Mouse (Mus musculus) limb, embryonic 10.5 days (tissue): ENCODE results near the gene Eif4e3. TPM values are rescaled to one million over a fixed set of nuclear protein-coding genes. Genes with fewer than 3 reads are reported as not detected.

Source experiments
- DNase-seq: peaks from one replicate; pipeline ENCODE4 v3.0.0-alpha.2; 2017; ENCODE audit warnings: low spot score
- H3K27ac ChIP-seq: fragments of 300-500 bp; sonication (generic); 2 replicates; pipeline ENCODE4 v1.5.1; 2016; ENCODE audit warnings: mild to moderate bottlenecking
- H3K27me3 ChIP-seq: fragments of 300-500 bp; sonication (generic); 2 replicates; pipeline ENCODE4 v1.6.1; 2016; ENCODE audit warnings: low read depth, mild to moderate bottlenecking; ENCODE audit not compliant: poor library complexity, severe bottlenecking
- H3K36me3 ChIP-seq: fragments of 300-500 bp; sonication (generic); 2 replicates; pipeline ENCODE4 v1.6.1; 2016; ENCODE audit warnings: mild to moderate bottlenecking, moderate library complexity
- H3K4me1 ChIP-seq: fragments of 300-500 bp; sonication (generic); 2 replicates; pipeline ENCODE4 v1.6.1; 2016
- H3K4me3 ChIP-seq: fragments of 300-500 bp; sonication (generic); 2 replicates; pipeline ENCODE4 v1.5.1; 2016; ENCODE audit warnings: mild to moderate bottlenecking, moderate library complexity
- H3K9me3 ChIP-seq: fragments of 300-500 bp; sonication (generic); replicated peaks from 2 replicates; pipeline ENCODE4 v1.6.1; 2016; ENCODE audit warnings: mild to moderate bottlenecking
- WGBS: fragments of 180-500 bp; shearing (Covaris S2); methylation state at CpG from one replicate; pipeline ENCODE4 v1.1.7; 2016; 5-methylcytosine and 5-hydroxymethylcytosine counted together
- polyA plus RNA-seq: library from polyadenylated mRNA; unstranded; fragments of >200 nt; fragmentation: Nextera tagmentation; extraction: Ambion mirVana; gene quantifications from 2 replicates; pipeline ENCODE4 v1.2.1, GENCODE M21; 2016

Eif4e3 gene
- polyA plus RNA-seq, result 11.1 and 14.6 TPM in 2 replicates

DNA sequence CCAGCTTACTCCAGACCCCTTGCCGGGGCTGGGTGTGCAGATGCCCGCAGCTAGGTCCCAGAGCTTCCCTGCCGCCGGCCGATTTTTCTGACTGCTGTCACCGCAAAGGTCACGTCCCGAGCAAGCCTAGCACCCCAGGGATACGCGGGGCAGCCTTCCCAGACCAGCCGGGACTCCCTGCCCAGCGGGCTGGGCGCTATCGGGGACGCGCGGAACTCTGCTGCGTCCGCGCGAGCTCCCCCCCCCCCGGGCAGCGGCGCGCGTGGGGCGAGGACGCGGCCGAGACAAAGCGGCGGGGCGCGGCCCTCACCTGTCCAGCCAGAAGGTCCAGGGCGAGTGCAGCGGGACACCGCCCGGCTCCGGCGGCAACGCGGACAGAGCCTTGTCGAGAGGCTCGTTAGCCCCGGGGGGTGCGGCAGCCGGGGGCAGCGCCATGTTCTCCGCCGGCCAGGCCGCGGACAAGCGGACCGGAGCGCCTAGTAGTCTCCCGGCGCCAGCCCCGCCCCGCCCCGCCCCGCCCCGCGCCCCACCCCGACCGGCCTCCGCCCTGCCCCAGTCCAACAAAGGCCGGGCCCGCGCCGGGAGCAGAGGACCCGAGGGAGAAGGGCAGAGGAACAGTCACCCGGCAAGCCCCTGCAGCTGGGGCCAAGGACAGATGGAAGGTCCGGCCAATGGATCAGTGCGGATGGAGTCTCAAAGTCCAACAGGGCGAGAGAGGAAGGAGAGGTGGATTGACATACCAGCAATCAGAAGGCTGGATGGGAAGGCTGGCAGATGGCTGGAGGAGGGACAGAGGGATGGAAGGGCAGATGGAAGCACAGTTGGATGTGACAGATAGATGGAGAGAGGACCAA, at the start of gene Eif4e3, which contains the start of gene Gm20696:
Eif4e3 (minus strand) TSS at position 454 of the 854 bp plus-strand sequence.
Gm20696 (minus strand) TSS at position 480 of the 854 bp plus-strand sequence.
- peak within 1 kb of the TSS; percentile 94 for H3K27ac ChIP-seq
- H3K27me3 ChIP-seq, result peaks cover 24% of the 10 kb centered on the region; the same call in 1 of the 2 replicates
- peak; percentile 81 for DNase-seq
- H3K36me3 ChIP-seq, result no peaks in the 10 kb centered on the region
- H3K9me3 ChIP-seq, result no peaks in the 10 kb centered on the region
- H3K4me3 ChIP-seq, result peak within 1 kb of the TSS; percentile 84
- WGBS, result under 1% methylated on average over 72 of the region's 75 CpGs
- peaks cover 45% of the 10 kb centered on the region for H3K4me1 ChIP-seq

DNA sequence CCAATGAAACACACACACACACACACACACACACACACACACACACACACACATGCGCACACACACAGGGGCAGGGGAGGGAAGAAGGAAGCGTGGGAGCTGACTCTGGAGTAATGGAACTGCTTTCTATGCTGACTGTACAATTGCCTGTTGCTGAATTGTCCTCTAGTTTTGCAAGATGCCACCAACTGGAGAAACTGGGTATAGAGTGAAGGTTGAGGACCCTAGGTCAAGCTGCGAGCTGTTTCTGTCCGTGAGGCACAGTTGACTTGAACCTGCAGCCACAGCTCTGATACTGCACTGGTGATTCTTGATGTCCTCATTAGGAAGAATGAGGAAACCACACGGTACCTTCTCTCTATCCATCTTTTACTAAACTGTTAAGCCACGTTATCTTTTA, 49.3 kb upstream of the Eif4e3 start:
- Histone ChIP-seq H3K4me1 (no peaks in the 10 kb centered on the region), H3K27me3 (peaks cover 34% of the 10 kb centered on the region), H3K4me3 (no peak overlapping the region), H3K27ac (no peak overlapping the region), H3K9me3 (no peaks in the 10 kb centered on the region), H3K36me3 (no peaks in the 10 kb centered on the region)
- WGBS, result 67% methylated on average over 6 of the region's 6 CpGs
- DNase-seq, result no peak

DNA sequence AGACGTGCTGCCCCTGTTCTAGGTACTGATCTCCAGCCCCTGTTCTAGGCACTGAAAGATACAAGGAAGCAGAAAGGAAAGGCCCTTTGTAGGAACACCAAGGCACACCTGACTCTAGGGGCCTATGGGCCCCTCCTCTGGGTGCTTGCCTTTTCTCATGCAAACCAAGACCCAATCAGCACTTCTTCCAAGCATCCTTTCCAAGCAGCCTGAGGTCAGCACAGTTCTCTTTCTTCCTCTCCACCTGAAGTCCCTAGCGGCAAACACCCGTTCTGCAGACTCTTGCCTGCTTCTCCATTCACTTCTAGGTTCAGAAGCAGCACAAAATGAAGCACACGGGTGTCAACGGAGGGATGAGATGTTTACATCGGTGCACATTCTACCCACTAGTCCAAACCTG, 48.6 kb upstream of the Eif4e3 start:
- H3K4me3 ChIP-seq, result no peak overlapping the region
- peaks cover 33% of the 10 kb centered on the region for H3K27me3 ChIP-seq
- H3K4me1 ChIP-seq, result no peaks in the 10 kb centered on the region
- H3K9me3 ChIP-seq, result no peaks in the 10 kb centered on the region
- no peak for DNase-seq
- H3K27ac ChIP-seq, result no peak overlapping the region
- WGBS, result 60% methylated on average over 6 of the region's 6 CpGs
- H3K36me3 ChIP-seq, result no peaks in the 10 kb centered on the region

DNA sequence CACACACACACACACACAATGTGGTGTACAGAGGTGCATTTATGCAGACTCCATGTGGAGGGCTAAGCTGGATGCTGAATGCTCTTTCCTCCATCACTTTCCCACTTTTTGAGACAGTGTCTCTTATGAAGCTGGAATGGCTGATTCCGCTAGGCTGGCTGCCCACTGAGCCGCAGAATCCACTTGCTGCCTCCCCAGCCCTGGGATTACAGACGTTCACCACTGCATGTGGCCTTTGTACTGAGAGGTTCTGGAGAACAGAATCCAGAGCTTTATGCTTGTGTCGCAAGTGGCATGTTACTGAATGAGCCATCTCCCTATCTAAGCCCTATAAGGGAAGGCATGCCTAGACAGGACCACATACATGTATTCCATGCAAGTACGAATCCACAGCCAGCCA, 46.7 kb upstream of the Eif4e3 start:
- Histone ChIP-seq H3K27ac (no peak overlapping the region), H3K9me3 (no peaks in the 10 kb centered on the region), H3K4me3 (no peak overlapping the region), H3K27me3 (peaks cover 38% of the 10 kb centered on the region), H3K4me1 (no peaks in the 10 kb centered on the region), H3K36me3 (no peaks in the 10 kb centered on the region)
- WGBS, result 90% methylated on average over 5 of the region's 5 CpGs
- no peak for DNase-seq

DNA sequence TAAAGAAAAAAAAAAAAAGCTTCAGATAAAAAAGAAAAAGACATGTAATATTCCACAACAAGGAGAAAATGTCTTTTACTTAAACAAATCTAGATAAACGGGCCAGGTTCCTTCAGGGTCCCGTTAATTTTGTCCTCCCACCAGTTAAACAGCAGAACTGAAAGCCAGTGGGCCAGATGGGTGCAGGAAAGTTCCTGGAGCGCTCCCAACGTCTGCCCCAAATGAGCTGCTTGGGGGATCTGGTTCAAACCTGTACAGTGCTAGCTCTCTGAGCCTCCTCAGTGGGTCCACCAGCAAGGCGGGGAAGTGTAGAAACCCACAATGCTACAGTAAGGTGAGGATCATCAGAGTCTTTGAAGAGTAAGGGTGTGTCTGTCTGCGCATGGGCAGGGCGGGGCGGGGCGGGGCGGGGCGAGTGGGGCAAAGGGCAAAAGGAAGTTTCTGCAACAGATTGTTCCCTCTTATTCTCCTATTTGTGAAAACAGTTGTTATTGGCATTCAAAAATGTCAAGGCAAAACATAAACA, 45.1 kb upstream of the Eif4e3 start:
- Histone ChIP-seq H3K27ac (no peak overlapping the region), H3K4me3 (no peak overlapping the region), H3K9me3 (no peaks in the 10 kb centered on the region), H3K27me3 (peaks cover 35% of the 10 kb centered on the region), H3K36me3 (no peaks in the 10 kb centered on the region), H3K4me1 (no peaks in the 10 kb centered on the region)
- 66% methylated on average over 11 of the region's 11 CpGs for WGBS
- no peak for DNase-seq

DNA sequence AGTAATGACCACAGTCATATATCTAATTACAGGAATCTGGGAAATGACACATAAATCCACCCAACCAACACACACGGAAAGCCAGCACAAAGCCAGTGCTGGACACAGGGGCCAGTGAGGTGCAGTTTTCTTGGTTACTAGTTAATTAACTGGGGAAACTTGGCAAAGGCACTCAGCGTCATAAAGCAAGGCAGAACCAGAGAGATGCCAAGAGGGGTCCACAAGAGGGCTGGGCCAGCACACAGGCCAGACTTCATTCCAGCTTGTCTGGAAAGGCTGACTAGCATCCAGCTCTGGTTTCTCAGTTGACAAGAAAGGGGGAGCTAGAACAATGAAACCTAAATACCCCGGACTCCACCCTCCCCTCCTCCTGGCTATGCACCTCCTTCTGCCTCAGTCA, 33.9 kb upstream of the Eif4e3 start:
- no peak overlapping the region for H3K27ac ChIP-seq
- WGBS, result 70% methylated on average over 3 of the region's 3 CpGs
- H3K36me3 ChIP-seq, result no peaks in the 10 kb centered on the region

DNA sequence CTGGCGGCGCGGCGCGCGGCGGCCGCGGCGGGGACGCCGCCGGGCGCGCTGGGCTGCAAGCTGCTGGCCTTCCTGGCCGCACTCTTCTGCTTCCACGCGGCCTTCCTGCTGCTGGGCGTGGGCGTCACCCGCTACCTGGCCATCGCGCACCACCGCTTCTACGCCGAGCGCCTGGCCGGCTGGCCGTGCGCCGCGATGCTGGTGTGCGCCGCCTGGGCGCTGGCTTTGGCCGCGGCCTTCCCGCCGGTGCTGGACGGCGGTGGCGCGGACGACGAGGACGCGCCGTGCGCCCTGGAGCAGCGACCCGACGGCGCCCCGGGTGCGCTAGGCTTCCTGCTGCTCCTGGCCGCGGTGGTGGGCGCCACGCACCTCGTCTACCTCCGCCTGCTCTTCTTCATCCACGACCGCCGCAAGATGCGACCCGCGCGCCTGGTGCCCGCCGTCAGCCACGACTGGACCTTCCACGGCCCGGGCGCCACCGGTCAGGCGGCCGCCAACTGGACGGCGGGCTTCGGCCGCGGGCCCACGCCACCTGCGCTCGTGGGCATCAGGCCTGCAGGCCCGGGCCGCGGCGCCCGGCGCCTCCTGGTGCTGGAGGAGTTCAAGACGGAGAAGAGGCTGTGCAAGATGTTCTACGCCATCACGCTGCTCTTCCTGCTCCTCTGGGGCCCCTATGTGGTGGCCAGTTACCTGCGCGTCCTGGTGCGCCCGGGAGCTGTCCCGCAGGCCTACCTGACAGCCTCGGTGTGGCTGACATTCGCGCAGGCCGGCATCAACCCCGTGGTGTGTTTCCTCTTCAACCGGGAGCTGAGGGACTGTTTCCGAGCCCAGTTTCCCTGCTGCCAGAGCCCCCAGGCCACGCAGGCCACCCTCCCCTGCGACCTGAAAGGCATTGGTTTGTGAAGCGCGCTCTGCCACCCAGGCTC, 26.6 kb upstream of the Eif4e3 start:
- DNase-seq, result peak; percentile 50
- H3K4me3 ChIP-seq, result peak overlapping the region; percentile 78
- WGBS, result 2% methylated on average over 107 of the region's 110 CpGs
- peaks cover 92% of the 10 kb centered on the region for H3K27me3 ChIP-seq
- H3K27ac ChIP-seq, result peak overlapping the region; percentile 86
- peaks cover 22% of the 10 kb centered on the region for H3K4me1 ChIP-seq
- no peaks in the 10 kb centered on the region for H3K36me3 ChIP-seq
- no peaks in the 10 kb centered on the region for H3K9me3 ChIP-seq

More for the DNA sequence above, 33.9 kb upstream of the Eif4e3 start:
- no peaks in the 10 kb centered on the region for H3K9me3 ChIP-seq
- peaks cover 7% of the 10 kb centered on the region; the same call in 1 of the 2 replicates for H3K4me1 ChIP-seq
- no peak for DNase-seq
- peaks cover 36% of the 10 kb centered on the region for H3K27me3 ChIP-seq
- no peak overlapping the region for H3K4me3 ChIP-seq

DNA sequence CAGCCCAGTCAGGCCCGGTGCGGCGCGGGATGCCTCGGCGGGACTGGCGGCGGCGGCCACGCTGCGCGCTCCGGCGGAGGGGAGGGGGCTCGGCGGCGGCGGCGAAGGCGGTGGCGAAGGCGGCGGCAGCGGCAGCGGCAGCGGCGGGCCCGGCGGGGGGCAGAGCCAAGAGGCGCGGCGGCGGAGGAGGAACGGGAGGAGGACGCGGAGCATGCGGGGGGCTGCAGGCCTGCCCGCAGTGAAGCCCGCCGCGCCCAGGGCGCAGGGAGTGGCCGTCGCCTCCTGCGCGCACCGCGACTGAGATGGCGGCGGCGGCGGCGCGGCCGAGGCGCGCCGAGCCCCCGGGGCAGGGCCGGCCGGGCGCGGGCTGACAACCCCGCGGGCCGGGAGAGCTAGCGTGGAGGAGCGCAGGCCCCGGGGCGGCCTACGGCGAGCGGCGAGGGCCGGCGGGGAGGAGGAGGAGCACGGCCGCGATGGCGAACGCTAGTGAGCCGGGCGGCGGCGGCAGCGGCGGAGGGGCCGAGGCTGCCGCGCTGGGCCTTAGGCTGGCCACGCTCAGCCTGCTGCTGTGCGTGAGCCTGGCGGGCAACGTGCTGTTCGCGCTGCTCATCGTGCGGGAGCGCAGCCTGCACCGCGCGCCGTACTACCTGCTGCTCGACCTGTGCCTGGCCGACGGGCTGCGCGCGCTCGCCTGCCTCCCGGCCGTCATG, 25.8 kb upstream of the Eif4e3 start, which contains the start of gene Gpr27:
Gpr27 (plus strand) TSS at position 474 of the 710 bp plus-strand sequence.
- Histone ChIP-seq H3K9me3 (no peaks in the 10 kb centered on the region), H3K27me3 (peaks cover 84% of the 10 kb centered on the region), H3K36me3 (no peaks in the 10 kb centered on the region), H3K4me3 (peak within 1 kb of the TSS; percentile 78), H3K4me1 (peaks cover 22% of the 10 kb centered on the region), H3K27ac (peak within 1 kb of the TSS; percentile 86)
- peak; percentile 71 for DNase-seq
- WGBS, result 2% methylated on average over 112 of the region's 112 CpGs

DNA sequence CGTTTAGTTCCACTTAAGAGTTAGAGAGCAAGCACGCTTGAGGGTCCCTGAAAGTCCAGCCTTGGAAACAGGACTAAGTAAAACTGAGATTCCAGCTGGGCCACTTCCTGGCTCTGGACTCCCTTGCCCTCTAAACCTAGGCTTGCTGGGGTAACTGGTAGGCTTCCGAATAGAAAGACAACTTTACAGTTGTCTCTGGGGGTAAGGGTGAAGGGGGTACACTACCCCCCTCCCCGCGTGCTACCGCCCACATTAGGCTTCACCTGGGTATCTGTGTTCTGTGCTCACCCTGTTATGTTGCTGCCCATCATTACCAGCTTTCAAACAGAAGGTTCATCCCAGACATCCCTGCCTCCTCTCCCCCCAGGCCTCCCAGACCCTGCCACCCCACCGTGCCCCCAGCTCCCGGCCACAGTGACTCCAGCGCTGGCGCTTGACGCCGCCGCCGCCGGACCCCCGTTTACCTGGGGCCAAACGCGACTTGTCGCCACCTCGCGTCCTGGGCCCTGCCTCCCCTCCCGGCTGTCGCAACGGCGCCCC, 25.2 kb upstream of the Eif4e3 start:
- Histone ChIP-seq H3K4me1 (peaks cover 22% of the 10 kb centered on the region), H3K4me3 (peak overlapping the region; percentile 78), H3K27ac (peak overlapping the region; percentile 86), H3K36me3 (no peaks in the 10 kb centered on the region), H3K9me3 (no peaks in the 10 kb centered on the region), H3K27me3 (peaks cover 78% of the 10 kb centered on the region)
- 7% methylated on average over 25 of the region's 25 CpGs for WGBS
- DNase-seq, result peak; percentile 33

DNA sequence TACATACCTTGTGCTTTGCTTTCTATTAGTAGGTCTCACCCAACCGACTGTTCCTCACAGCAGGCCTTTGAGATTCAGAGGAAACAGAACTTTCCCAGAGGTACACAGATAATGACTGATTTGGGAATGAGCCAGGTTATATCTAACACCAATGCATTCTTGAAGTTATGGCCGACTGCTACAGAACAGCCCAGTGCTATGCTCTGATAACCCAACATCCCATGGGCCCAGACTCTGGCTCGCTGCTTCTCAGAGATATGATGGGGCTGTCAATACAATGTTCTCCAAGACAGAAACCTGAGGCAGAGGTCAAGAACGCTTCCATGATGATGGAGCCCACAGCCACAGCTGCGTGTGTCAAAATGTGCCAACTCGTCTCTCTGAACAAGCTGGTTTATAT, 21.9 kb upstream of the Eif4e3 start:
- H3K27ac ChIP-seq, result no peak overlapping the region
- H3K4me1 ChIP-seq, result peaks cover 20% of the 10 kb centered on the region
- DNase-seq, result no peak
- H3K4me3 ChIP-seq, result no peak overlapping the region
- H3K9me3 ChIP-seq, result no peaks in the 10 kb centered on the region; the same call in 1 of the 2 replicates
- no peaks in the 10 kb centered on the region for H3K36me3 ChIP-seq
- peaks cover 46% of the 10 kb centered on the region for H3K27me3 ChIP-seq
- WGBS, result 91% methylated on average over 6 of the region's 6 CpGs

DNA sequence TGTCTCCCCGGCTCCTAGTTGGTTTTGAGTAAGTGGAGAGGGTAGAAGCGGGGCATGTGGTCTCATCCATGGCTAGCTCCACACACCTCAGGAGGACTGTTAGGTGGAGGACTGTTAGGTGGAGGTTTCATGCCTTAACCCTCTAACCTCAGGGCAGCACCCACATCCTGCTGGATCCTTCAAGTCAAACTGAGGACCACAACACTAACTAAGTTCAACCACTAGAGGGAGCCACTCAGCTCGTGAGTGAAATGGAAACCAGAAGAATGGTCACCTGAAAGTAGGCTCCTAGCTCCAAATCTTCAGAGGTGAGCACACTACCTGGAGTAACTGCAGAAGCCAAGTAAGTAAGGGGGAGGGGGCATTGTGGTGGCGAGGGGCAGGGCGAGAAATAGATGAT, 18.3 kb upstream of the Eif4e3 start:
- H3K27me3 ChIP-seq, result peaks cover 10% of the 10 kb centered on the region
- no peaks in the 10 kb centered on the region; the same call in 1 of the 2 replicates for H3K9me3 ChIP-seq
- no peaks in the 10 kb centered on the region for H3K36me3 ChIP-seq
- no peaks in the 10 kb centered on the region for H3K4me1 ChIP-seq
- no peak overlapping the region for H3K27ac ChIP-seq
- no peak overlapping the region for H3K4me3 ChIP-seq
- 51% methylated on average over 5 of the region's 5 CpGs for WGBS
- no peak for DNase-seq

DNA sequence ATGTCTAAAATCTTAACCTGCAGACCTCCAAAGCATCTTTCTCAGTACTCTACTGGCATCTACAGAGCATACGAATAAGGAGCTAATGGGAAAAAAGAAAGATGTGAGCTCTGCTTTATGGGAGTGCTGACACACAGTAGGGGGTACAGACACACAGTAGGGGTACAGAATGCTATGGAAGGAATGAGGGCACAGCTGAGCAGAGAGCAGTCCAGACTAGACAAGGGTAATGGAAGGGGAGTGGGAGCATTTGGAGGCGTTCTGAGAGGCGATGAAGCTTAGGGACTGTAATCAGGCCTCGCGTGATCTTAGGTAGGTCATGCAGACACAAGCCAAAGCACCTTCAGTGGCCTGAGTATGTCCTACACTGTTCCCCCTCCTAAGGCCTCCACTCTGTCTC, 17.4 kb upstream of the Eif4e3 start:
- 91% methylated on average over 5 of the region's 5 CpGs for WGBS
- no peak overlapping the region for H3K4me3 ChIP-seq
- peaks cover under 1% of the 10 kb centered on the region; the same call in 1 of the 2 replicates for H3K27me3 ChIP-seq
- DNase-seq, result no peak
- no peaks in the 10 kb centered on the region for H3K36me3 ChIP-seq
- H3K9me3 ChIP-seq, result no peaks in the 10 kb centered on the region; the same call in 1 of the 2 replicates
- H3K27ac ChIP-seq, result no peak overlapping the region
- peaks cover 3% of the 10 kb centered on the region; the same call in 1 of the 2 replicates for H3K4me1 ChIP-seq
